Mouse (Mus musculus): Measurements from ENCODE around the gene Pnp2.
"Not testable (repeated sequence)": the region's sequence is repeated elsewhere in the genome, so short reads cannot be mapped to it uniquely, and the experiment has no call there.

Pnp2 gene

GRCm38 (mm10) chr14:50958289-50958995, 2.6 kb downstream of the Pnp2 start:
- DNase-seq, result not testable (repeated sequence)

- no peak for DNase-seq
Measured at GRCm38 (mm10) chr14:50968216-50968980, 12.6 kb downstream of the Pnp2 start.

- DNase-seq, result no peak
Measured at GRCm38 (mm10) chr14:50969041-50969440, 13.2 kb downstream of the Pnp2 start.

GRCm38 (mm10) chr14:50969558-50970544, 14.1 kb downstream of the Pnp2 start:
- peak; percentile 43 for DNase-seq

GRCm38 (mm10) chr14:50970822-50971221, 15.0 kb downstream of the Pnp2 start:
- no peak for DNase-seq

GRCm38 (mm10) chr14:50973054-50973453, 17.3 kb downstream of the Pnp2 start:
- DNase-seq, result not testable (repeated sequence)

- no peak for DNase-seq
Measured at GRCm38 (mm10) chr14:50973700-50974099, 17.9 kb downstream of the Pnp2 start.

GRCm38 (mm10) chr14:50975001-50975400, 19.2 kb downstream of the Pnp2 start:
- DNase-seq, result no peak

GRCm38 (mm10) chr14:50976674-50977073, 20.9 kb downstream of the Pnp2 start:
- DNase-seq, result no peak

GRCm38 (mm10) chr14:50978451-50978850, 22.7 kb downstream of the Pnp2 start:
- DNase-seq, result not testable (repeated sequence)

GRCm38 (mm10) chr14:50979631-50980030, 23.8 kb downstream of the Pnp2 start:
- no peak for DNase-seq

GRCm38 (mm10) chr14:50981207-50981606, 25.4 kb downstream of the Pnp2 start:
- no peak for DNase-seq

GRCm38 (mm10) chr14:50981837-50982236, 26.0 kb downstream of the Pnp2 start:
- no peak for DNase-seq

GRCm38 (mm10) chr14:50987668-50988067, 31.9 kb downstream of the Pnp2 start:
- no peak for DNase-seq

GRCm38 (mm10) chr14:50991037-50991436, 35.2 kb downstream of the Pnp2 start:
- no peak for DNase-seq

- DNase-seq, result no peak
Measured at GRCm38 (mm10) chr14:50997088-50997487, 41.3 kb downstream of the Pnp2 start.

GRCm38 (mm10) chr14:50997999-50998666, 42.3 kb downstream of the Pnp2 start:
- no peak for DNase-seq

- no peak for DNase-seq
Measured at GRCm38 (mm10) chr14:51007152-51007801, 51.5 kb downstream of the Pnp2 start, which contains the start of gene Rnase10. Gene Rnase10, plus strand, starts transcription at chr14:51007751.

GRCm38 (mm10) chr14:51007914-51008713, 52.3 kb downstream of the Pnp2 start:
- no peak for DNase-seq

- DNase-seq, result no peak
Measured at GRCm38 (mm10) chr14:51008781-51009180, 53.0 kb downstream of the Pnp2 start.

GRCm38 (mm10) chr14:51009572-51009971, 53.8 kb downstream of the Pnp2 start:
- no peak for DNase-seq

All from cerebellum, adult 11-12 months (tissue).